Mouse (Mus musculus): ENCODE measurements around the gene Stt3b.

DNA sequence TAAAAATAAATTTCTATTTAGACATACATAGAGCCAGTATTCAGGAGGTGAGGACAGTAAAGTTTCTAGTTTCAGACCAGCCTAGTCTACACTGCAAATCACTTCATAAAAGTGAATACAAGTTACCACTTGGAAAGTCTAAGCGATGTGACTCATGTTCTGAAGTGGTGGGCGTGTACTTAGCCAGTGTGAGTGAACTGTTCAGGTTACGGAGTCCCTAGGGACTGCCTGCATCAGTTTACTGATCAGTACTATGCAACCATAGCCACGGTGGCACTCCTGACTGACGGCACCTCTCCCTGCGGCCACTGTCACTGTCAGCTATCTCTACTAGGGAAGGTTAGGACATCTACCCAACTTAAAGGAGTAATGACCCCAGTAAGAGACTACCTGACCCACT lies 65.1 kb downstream of the Stt3b start:
- TF ChIP-seq CTCF (IDR thresholded peaks at IDR 0.05; ENCODE audit: control insufficient read depth, insufficient read depth, insufficient replicate concordance, low read depth, low read length), result no peak
- no peak for TF ChIP-seq POLR2A (IDR thresholded peaks at IDR 0.05; ENCODE audit: control insufficient read depth, low read depth, low read length)
